Mouse (Mus musculus) kidney, adult 11 months (tissue): ENCODE results near the gene Gpalpp1.
A peak's percentile ranks its signal among the peaks of the same experiment; 100 is the strongest.

Experiments used
- DNase-seq: peaks from one replicate; pipeline ENCODE4 v3.0.0; 2022

Gene Gpalpp1

GRCm38 (mm10) chr14:76110396-76111221 is at the start of gene Gpalpp1, which contains the start of gene Nufip1:
Gene Gpalpp1 (minus strand): TSS chr14:76110760.
Gene Nufip1 (plus strand): TSS chr14:76110891.
- DNase-seq: peak; percentile 93

DNA sequence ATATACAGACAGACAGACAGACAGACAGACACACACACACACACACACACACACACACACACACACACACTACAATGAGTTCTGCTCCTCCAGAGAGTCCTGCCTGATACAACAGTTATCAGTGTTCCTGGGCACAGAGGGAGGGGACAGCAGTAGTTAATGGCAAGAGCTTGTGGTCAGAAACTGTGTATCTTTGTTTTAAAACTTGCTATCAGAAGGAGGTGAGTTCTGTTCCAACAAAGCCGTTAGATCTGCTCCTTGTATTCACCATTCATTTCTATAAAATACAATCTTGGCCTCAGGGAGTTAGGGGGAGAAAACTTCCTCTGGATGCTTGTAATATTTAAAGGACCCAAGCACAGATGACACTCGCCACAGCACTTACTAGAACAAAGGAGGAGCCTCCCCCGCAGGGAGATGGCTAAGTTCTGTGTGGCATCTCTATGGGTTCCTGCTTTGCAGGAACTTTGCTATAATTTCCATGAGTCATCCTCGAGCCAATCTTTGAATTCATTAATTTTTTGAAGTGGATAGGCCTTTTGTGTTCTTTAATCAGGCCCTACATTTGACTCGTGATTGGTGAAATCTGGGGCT is 47.7 kb upstream of the Gpalpp1 start:
- DNase-seq: no peak

DNA sequence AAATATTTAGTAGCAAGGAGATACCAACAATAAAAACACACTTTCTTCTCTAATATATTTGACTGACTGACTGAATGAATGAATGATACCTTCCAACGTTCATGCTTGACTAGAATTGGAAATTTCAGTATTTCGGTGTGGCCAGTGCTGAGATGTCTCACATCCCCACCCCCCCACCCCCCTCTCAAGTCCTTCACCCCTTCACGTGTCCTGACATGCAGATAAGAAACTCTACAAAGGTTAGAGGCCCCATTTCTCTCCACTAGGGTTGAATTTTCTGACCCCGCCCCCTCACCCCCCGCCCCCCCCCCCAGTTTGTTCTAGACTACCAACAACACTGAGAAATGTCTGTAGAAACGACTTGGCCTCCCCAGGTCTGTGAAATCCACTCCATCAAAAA is 43.3 kb upstream of the Gpalpp1 start:
- DNase-seq: no peak

- DNase-seq: no peak
Measured at GRCm38 (mm10) chr14:76153003-76153675, 42.6 kb upstream of the Gpalpp1 start.

GRCm38 (mm10) chr14:76152162-76153002 is 41.8 kb upstream of the Gpalpp1 start:
- DNase-seq: peak; percentile 90

- no peak for DNase-seq
Measured at GRCm38 (mm10) chr14:76151820-76152161, 41.2 kb upstream of the Gpalpp1 start.

DNA sequence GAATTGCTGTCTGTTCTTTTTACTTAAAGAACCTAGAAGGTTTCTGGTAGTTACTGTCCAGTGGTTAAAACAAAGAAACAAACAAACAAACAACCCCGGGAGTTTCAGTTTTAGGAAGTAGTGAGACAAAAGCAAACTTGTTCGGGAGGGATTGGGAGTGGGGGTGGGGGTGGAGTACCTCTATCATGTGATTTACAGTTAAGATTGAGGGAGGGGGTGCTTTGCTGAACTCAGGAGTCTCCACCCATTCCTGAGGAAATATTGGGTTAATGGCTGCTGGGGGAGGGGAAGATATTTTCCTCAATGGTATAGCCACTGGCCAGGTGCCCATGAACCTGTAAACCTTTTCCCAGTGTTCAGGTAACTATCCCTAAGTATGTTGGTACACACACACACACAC is 40.5 kb upstream of the Gpalpp1 start:
- DNase-seq: no peak

DNA sequence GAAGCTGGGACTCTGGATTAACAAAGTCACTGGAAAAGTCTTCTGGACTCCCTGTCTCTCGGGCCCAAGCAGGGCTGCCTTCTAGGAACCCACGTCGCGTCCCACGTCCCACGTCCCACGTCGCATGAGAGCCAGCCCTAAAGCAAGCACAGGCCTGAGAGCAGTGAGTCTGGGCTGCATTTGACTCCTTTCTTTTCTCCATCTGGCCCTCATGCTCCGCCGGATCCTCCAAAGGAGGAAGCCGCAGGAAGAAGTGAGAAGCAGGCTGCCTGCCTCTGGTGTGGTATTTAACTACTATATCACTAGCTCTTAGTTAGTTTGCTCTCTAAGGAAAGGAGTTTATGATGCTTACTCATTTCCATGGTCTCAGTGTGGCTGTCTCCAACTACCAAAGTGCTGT is 39.9 kb upstream of the Gpalpp1 start:
- DNase-seq: no peak

DNA sequence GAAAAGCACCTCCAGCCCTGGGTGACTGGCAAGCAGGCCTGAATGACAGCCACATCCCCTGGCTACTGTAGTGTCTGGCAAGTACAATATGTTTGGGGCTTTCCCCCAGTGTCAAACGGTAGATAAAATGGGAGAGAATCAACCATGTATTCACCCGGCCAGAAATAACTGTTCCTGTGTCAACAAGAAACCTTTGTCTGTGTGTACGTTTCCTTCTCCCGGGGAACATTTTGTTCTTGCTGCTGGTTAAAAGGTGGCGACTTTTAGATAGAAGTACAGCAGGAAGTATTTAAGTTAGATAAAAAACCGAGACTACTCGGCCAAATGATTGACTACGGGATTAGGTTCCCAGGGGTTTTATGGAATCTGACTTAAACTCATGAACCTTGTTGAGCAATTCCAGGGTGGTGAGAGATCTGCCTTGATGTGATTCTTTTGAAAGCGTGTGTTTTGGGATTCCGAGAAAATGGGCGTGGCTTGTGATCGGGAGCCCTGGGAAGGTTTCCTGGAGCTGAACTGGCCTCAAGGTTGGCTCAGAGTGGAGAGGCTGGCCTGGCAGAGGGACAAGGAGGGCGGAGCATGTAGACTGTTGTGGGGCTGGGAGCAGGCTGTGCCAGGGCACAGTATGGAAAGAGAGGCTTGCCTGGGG is 39.1 kb upstream of the Gpalpp1 start:
- DNase-seq: peak; percentile 80

- DNase-seq: no peak
Measured at GRCm38 (mm10) chr14:76148294-76148693, 37.7 kb upstream of the Gpalpp1 start.

- no peak for DNase-seq
Measured at GRCm38 (mm10) chr14:76147061-76147460, 36.5 kb upstream of the Gpalpp1 start.

DNA sequence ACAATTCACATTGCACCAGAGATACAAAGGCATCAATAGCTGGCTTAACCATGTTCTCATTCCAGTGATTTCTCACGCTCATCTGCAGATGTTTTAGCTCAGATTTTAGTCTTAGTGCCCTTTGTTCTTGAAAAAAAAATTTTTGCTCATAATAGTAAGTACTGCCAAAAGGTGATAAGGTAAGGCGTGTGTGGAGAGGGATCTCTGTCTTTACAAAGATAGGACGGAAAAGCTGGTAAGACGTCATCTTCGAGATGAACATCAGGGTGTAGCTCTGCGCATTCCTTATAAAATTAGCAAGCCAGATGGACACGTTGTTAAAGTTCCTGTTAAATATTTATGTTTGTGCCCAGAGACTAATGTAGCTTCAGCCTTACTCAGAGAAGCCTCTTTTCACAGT is 35.3 kb upstream of the Gpalpp1 start:
- no peak for DNase-seq

DNA sequence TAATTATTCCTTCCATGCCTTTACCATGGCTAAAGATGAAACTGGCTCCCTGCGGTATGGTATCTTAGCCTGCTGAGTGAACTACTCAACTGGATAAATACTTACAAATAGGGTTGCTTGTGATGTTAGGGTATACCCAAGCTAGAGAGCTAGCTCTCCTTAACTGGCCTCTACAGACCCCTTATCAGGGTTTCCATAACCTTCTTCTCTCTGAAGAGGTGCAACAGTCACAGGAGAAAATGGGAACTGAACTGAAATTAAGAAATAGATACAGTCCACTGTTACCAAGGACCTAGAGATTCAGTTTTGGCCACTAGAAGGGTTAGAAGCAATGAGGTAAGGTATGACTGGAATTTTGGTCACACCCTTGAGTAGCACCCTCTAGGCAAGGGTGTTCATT is 34.7 kb upstream of the Gpalpp1 start:
- no peak for DNase-seq

DNA sequence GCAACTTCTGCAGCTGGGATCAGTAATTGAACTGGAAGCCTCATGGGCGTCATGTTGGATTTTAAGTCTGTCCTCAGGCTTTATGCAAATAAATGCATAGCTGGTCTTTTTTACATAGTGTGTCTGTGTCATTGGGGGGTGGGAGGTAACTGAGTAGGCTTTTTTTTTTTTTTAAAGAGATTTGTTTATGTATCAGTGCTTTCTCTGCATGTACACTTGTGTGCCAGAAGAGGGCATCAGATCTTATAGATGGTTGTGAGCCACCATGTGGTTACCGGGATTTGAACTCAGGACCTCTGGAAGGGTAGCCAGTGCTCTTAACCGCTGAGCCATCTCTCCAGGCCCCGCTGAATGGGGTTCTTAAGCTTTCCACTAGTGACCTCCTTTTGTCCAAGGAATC is 24.4 kb upstream of the Gpalpp1 start:
- DNase-seq: no peak

GRCm38 (mm10) chr14:76128174-76128573 is 17.6 kb upstream of the Gpalpp1 start:
- DNase-seq: no peak

DNA sequence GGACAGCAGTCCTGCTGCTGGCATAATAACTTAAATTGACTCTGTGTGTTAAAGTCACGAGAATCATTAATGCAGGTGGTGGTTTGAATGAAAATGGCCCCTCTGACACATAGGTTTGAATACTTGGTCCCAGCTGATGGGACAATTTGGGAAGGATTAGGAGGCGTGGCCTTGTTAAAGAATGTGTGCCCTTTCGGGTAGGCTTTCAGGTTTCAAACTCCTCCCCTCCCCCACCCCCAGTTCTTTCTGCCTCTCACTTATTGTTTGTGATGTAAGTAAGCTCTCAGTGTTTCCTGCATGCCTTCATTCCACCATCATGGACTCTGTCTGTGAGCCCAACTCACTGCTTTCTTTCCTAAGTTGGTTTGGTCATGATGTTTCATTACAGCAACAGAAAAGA is 16.8 kb upstream of the Gpalpp1 start:
- no peak for DNase-seq

- no peak for DNase-seq
Measured at GRCm38 (mm10) chr14:76122663-76123058, 12.1 kb upstream of the Gpalpp1 start.

GRCm38 (mm10) chr14:76121901-76122662 is 11.5 kb upstream of the Gpalpp1 start:
- peak; percentile 10 for DNase-seq

DNA sequence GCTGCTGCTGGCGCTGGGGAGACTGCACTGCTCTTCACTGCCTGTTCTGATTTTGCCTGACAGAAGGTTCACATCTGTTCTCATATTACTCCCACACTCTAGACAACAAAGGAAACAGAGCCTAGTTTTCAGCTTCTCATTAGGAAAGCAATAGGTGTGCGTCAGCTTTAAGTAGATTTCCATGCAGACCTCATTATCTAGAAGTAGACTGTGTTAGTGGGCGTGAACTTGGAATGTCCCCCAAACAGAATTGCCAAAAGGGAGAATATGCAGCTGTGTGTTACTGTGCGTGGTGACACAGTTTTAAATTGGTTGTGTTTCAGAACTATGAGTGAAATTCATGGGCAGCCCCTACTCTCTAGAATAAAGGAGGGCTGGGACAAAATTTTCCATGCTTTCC is 9.9 kb upstream of the Gpalpp1 start:
- no peak for DNase-seq

DNA sequence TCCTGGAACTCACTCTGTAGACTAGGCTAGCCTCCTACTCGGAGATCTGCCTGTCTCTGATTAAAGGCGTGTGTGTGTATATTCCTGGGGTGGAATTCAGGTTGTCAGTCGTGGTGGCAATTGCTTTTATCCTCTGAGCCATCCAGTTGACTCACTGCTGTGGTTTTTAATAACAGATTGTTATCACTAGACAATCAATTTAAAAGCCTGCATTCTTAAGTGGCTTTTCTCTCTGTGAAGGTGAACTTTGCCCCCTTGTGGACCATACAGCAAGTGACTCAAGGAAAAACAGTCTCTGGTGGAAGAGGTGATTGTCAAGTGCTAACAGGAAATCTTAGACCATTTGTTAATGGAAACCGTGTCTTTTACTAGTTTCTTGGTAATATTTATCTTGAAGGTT is 8.4 kb upstream of the Gpalpp1 start:
- DNase-seq: no peak

GRCm38 (mm10) chr14:76115744-76116143 is 5.2 kb upstream of the Gpalpp1 start:
- DNase-seq: no peak

DNA sequence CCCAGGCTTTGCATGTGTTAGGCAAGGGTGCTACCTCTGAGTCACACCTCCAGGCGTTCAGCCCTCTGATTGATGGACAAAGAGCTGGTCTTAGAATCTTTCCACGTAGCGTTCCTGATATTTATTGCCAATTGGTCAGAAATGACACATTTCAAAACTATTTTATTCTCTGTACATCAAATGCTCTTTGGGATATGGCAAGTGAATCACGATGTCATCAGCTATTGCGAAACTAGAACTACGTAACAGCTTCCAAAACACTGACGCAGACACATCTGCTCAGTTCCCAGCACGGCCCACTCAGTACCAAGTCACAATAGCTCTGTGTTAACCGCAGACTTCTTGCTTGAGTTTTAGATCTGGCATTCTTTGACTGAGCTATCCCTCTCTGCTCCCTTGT is 11.0 kb downstream of the Gpalpp1 start:
- DNase-seq: no peak
